Mouse (Mus musculus): ENCODE results near the gene Chchd1. TPM values are rescaled to one million over a fixed set of nuclear protein-coding genes. Genes with fewer than 3 reads are reported as not detected.
A peak's percentile ranks its signal among the peaks of the same experiment; 100 is the strongest.

Chchd1 gene
- not detected in 2 replicates for polyA plus RNA-seq (2012; ENCODE audit: insufficient read depth, insufficient read length, low replicate concordance, missing spikeins)

GRCm38 (mm10) chr14:20702741-20703381 is at the start of gene Chchd1:
Gene Chchd1, plus strand, starts transcription at chr14:20703006.
- H3K4me1 ChIP-seq (ENCODE audit: control insufficient read depth, insufficient read depth, low read length) = peaks cover 2% of the 10 kb centered on the region; the same call in 1 of the 2 replicates
- peak within 1 kb of the TSS; percentile 73 for H3K27ac ChIP-seq (ENCODE audit: insufficient read depth, low read depth, low read length)
- H3K4me3 ChIP-seq (ENCODE audit: insufficient read depth, low read depth, low read length) = peak within 1 kb of the TSS; percentile 94
- under 1% methylated on average over 61 of the region's 61 CpGs for WGBS
- TF ChIP-seq POLR2A (IDR thresholded peaks at IDR 0.05; ENCODE audit: insufficient read depth, low read depth, low read length) = peak; percentile 66
- TF ChIP-seq CTCF (IDR thresholded peaks at IDR 0.05; ENCODE audit: insufficient read depth, low read depth, low read length) = no peak

- no peak for TF ChIP-seq POLR2A (IDR thresholded peaks at IDR 0.05; ENCODE audit: insufficient read depth, low read depth, low read length)
- no peak for TF ChIP-seq CTCF (IDR thresholded peaks at IDR 0.05; ENCODE audit: insufficient read depth, low read depth, low read length)
These were observed 48.0 kb upstream of the Chchd1 start for GRCm38 (mm10) chr14:20654690-20655421.

GRCm38 (mm10) chr14:20655731-20656130 is 47.1 kb upstream of the Chchd1 start:
- H3K4me1 ChIP-seq (ENCODE audit: control insufficient read depth, insufficient read depth, low read length) = peaks cover 5% of the 10 kb centered on the region
- no peak overlapping the region for H3K27ac ChIP-seq (ENCODE audit: insufficient read depth, low read depth, low read length)
- WGBS = 87% methylated on average over 9 of the region's 9 CpGs
- TF ChIP-seq CTCF (IDR thresholded peaks at IDR 0.05; ENCODE audit: insufficient read depth, low read depth, low read length) (no peak), POLR2A (IDR thresholded peaks at IDR 0.05; ENCODE audit: insufficient read depth, low read depth, low read length) (no peak)
- H3K4me3 ChIP-seq (ENCODE audit: insufficient read depth, low read depth, low read length) = no peak overlapping the region

More at GRCm38 (mm10) chr14:20654690-20655421, 48.0 kb upstream of the Chchd1 start:
- H3K4me1 ChIP-seq (ENCODE audit: control insufficient read depth, insufficient read depth, low read length) = no peaks in the 10 kb centered on the region
- H3K27ac ChIP-seq (ENCODE audit: insufficient read depth, low read depth, low read length) = no peak overlapping the region
- 80% methylated on average over 9 of the region's 9 CpGs for WGBS
- H3K4me3 ChIP-seq (ENCODE audit: insufficient read depth, low read depth, low read length) = no peak overlapping the region

- peaks cover 6% of the 10 kb centered on the region for H3K4me1 ChIP-seq (ENCODE audit: control insufficient read depth, insufficient read depth, low read length)
- TF ChIP-seq CTCF (IDR thresholded peaks at IDR 0.05; ENCODE audit: insufficient read depth, low read depth, low read length) (no peak), POLR2A (IDR thresholded peaks at IDR 0.05; ENCODE audit: insufficient read depth, low read depth, low read length) (no peak)
- H3K4me3 ChIP-seq (ENCODE audit: insufficient read depth, low read depth, low read length) = no peak within 1 kb of the TSS
- 41% methylated on average over 11 of the region's 11 CpGs for WGBS
- no peak within 1 kb of the TSS for H3K27ac ChIP-seq (ENCODE audit: insufficient read depth, low read depth, low read length)
These were observed 46.4 kb upstream of the Chchd1 start, which contains the start of gene Myoz1 for GRCm38 (mm10) chr14:20656361-20656760. Gene Myoz1, minus strand, starts transcription at chr14:20656540.

- TF ChIP-seq CTCF (IDR thresholded peaks at IDR 0.05; ENCODE audit: insufficient read depth, low read depth, low read length) = no peak
- no peak for TF ChIP-seq POLR2A (IDR thresholded peaks at IDR 0.05; ENCODE audit: insufficient read depth, low read depth, low read length)
- H3K4me1 ChIP-seq (ENCODE audit: control insufficient read depth, insufficient read depth, low read length) = peaks cover 14% of the 10 kb centered on the region
- H3K27ac ChIP-seq (ENCODE audit: insufficient read depth, low read depth, low read length) = no peak overlapping the region
- no peak overlapping the region for H3K4me3 ChIP-seq (ENCODE audit: insufficient read depth, low read depth, low read length)
These were observed 44.5 kb upstream of the Chchd1 start for GRCm38 (mm10) chr14:20658326-20658725.

GRCm38 (mm10) chr14:20658902-20659301 is 43.9 kb upstream of the Chchd1 start:
- WGBS = 93% methylated on average over 6 of the region's 6 CpGs
- H3K4me1 ChIP-seq (ENCODE audit: control insufficient read depth, insufficient read depth, low read length) = peaks cover 14% of the 10 kb centered on the region
- TF ChIP-seq POLR2A (IDR thresholded peaks at IDR 0.05; ENCODE audit: insufficient read depth, low read depth, low read length) (no peak), CTCF (IDR thresholded peaks at IDR 0.05; ENCODE audit: insufficient read depth, low read depth, low read length) (no peak)
- no peak overlapping the region for H3K4me3 ChIP-seq (ENCODE audit: insufficient read depth, low read depth, low read length)
- H3K27ac ChIP-seq (ENCODE audit: insufficient read depth, low read depth, low read length) = no peak overlapping the region

GRCm38 (mm10) chr14:20659687-20660086 is 43.1 kb upstream of the Chchd1 start:
- no peak for TF ChIP-seq CTCF (IDR thresholded peaks at IDR 0.05; ENCODE audit: insufficient read depth, low read depth, low read length)
- TF ChIP-seq POLR2A (IDR thresholded peaks at IDR 0.05; ENCODE audit: insufficient read depth, low read depth, low read length) = no peak
- no peak overlapping the region for H3K27ac ChIP-seq (ENCODE audit: insufficient read depth, low read depth, low read length)
- no peak overlapping the region for H3K4me3 ChIP-seq (ENCODE audit: insufficient read depth, low read depth, low read length)
- 97% methylated on average over 7 of the region's 7 CpGs for WGBS
- peaks cover 20% of the 10 kb centered on the region for H3K4me1 ChIP-seq (ENCODE audit: control insufficient read depth, insufficient read depth, low read length)

- under 1% methylated on average over 52 of the region's 52 CpGs for WGBS
- H3K4me1 ChIP-seq (ENCODE audit: control insufficient read depth, insufficient read depth, low read length) = peaks cover 20% of the 10 kb centered on the region
- TF ChIP-seq CTCF (IDR thresholded peaks at IDR 0.05; ENCODE audit: insufficient read depth, low read depth, low read length) (peak; percentile 58), POLR2A (IDR thresholded peaks at IDR 0.05; ENCODE audit: insufficient read depth, low read depth, low read length) (peak; percentile 17; the same call in 1 of the 2 replicates)
- H3K4me3 ChIP-seq (ENCODE audit: insufficient read depth, low read depth, low read length) = peak overlapping the region; percentile 78
- H3K27ac ChIP-seq (ENCODE audit: insufficient read depth, low read depth, low read length) = peak overlapping the region; percentile 68
These were observed 41.8 kb upstream of the Chchd1 start for GRCm38 (mm10) chr14:20660827-20661660.
